In the genomic region with DNA sequence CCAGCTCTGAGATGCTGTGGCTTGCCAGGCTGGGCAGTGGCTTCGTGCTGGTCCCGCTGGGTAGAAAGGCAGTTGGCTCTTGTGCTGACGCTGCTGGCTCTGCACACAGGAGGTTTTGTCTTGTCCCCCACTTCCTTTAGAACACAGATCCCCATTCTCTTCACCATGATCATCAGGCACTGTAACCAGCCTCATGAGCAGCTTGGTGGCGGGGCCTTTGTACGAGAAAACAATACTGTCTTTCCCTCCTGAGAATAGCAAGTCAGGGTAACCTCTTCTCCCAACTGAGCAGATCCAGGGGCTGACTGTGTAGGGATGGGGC, we compare ENCODE assay signal across 29 mouse cellular contexts. TPM values are rescaled to one million over a fixed set of nuclear protein-coding genes. Genes with fewer than 3 reads are reported as not detected.
DNase-seq lines count a peak whose midpoint lies in the region; ATAC-seq and TF ChIP-seq lines count a peak whose summit lies in the region.
"Had no signal": no experiment of that assay in that cellular context is flagged by ENCODE, and none has a peak within 500 bp of the region (broad histone marks: within the 10 kb centered on the region; RNA-seq: fewer than 3 reads in every experiment).

No protein-coding gene starts in this region.

- no peak overlapping the region for H3K4me3 ChIP-seq in embryonic facial prominence, embryonic 13.5 days
- no peak overlapping the region for H3K4me3 ChIP-seq in embryonic facial prominence, embryonic 10.5 days
- H3K4me3 ChIP-seq in layer of hippocampus, adult 2 months = no peak overlapping the region
- no peak overlapping the region for H3K4me3 ChIP-seq in embryonic facial prominence, embryonic 15.5 days (replicated peaks)
- H3K4me3 ChIP-seq in forebrain, postnatal 0 days (ENCODE audit: low read depth, low read length) = no peak overlapping the region
- H3K4me3 ChIP-seq: heart, embryonic 15.5 days; hindbrain, embryonic 13.5 days had no signal

- 0 out of 2 replicates have a peak overlapping the region, but pooled peaks have one; percentile 5 for H3K4me2 ChIP-seq in embryonic facial prominence, embryonic 13.5 days
- H3K4me2 ChIP-seq in embryonic facial prominence, embryonic 15.5 days (replicated peaks) = no peak overlapping the region
- no peak overlapping the region for H3K4me2 ChIP-seq in forebrain, postnatal 0 days (ENCODE audit: low read depth)
- H3K4me2 ChIP-seq: heart, embryonic 15.5 days; hindbrain, embryonic 13.5 days had no signal

- 51% methylated on average over 5 of the region's 5 CpGs for WGBS in embryonic facial prominence, embryonic 13.5 days
- WGBS in embryonic facial prominence, embryonic 10.5 days = 53% methylated on average over 5 of the region's 5 CpGs
- WGBS in embryonic facial prominence, embryonic 15.5 days = 47% methylated on average over 5 of the region's 5 CpGs
- WGBS in forebrain, postnatal 0 days = 62% methylated on average over 5 of the region's 5 CpGs

- no peak for ATAC-seq in cerebellum, adult (ENCODE audit: insufficient number of reproducible peaks, low FRiP score, low TSS enrichment)
- no peak for ATAC-seq in embryonic facial prominence, embryonic 13.5 days (ENCODE audit: insufficient number of reproducible peaks, insufficient read depth, low FRiP score, low TSS enrichment, low read depth)
- ATAC-seq in embryonic facial prominence, embryonic 15.5 days (ENCODE audit: insufficient number of reproducible peaks, low FRiP score, low TSS enrichment, low read depth) = no peak
- ATAC-seq in forebrain, postnatal 0 days = no peak
- ATAC-seq: forebrain, embryonic 14.5 days; intestine, postnatal 0 days; Patski had no signal

- no peak overlapping the region for H3K9ac ChIP-seq in embryonic facial prominence, embryonic 13.5 days
- H3K9ac ChIP-seq in embryonic facial prominence, embryonic 15.5 days = no peak overlapping the region
- H3K9ac ChIP-seq in forebrain, postnatal 0 days = no peak overlapping the region
- H3K9ac ChIP-seq: heart, embryonic 15.5 days; hindbrain, embryonic 13.5 days; liver, embryonic 14.5 days had no signal

- peak overlapping the region; percentile 23 for H3K27ac ChIP-seq in embryonic facial prominence, embryonic 13.5 days
- H3K27ac ChIP-seq in embryonic facial prominence, embryonic 10.5 days (replicated peaks) = no peak overlapping the region; the same call in 1 of the 2 replicates
- H3K27ac ChIP-seq in layer of hippocampus, adult 2 months = peak overlapping the region; percentile 53
- H3K27ac ChIP-seq in embryonic facial prominence, embryonic 15.5 days (replicated peaks) = 0 out of 2 replicates have a peak overlapping the region, but pooled peaks have one; percentile 11
- no peak overlapping the region for H3K27ac ChIP-seq in forebrain, postnatal 0 days (ENCODE audit: low read depth, low read length)
- H3K27ac ChIP-seq: heart, embryonic 15.5 days; hindbrain, embryonic 13.5 days; liver, embryonic 14.5 days; macrophage had no signal

- TF ChIP-seq CTCF in layer of hippocampus, adult 2 months (conservative IDR thresholded peaks at IDR 0.05) = no peak
- no peak for TF ChIP-seq CTCF in forebrain, postnatal 0 days (IDR thresholded peaks at IDR 0.05; ENCODE audit: low read depth)

- no peaks in the 10 kb centered on the region for H3K27me3 ChIP-seq in embryonic facial prominence, embryonic 13.5 days
- H3K27me3 ChIP-seq in embryonic facial prominence, embryonic 10.5 days (replicated peaks; ENCODE audit: low read depth, poor library complexity, severe bottlenecking) = no peaks in the 10 kb centered on the region
- no peaks in the 10 kb centered on the region for H3K27me3 ChIP-seq in embryonic facial prominence, embryonic 15.5 days
- no peaks in the 10 kb centered on the region for H3K27me3 ChIP-seq in forebrain, postnatal 0 days (ENCODE audit: insufficient read depth, low read length)
- H3K27me3 ChIP-seq: heart, embryonic 15.5 days; hindbrain, embryonic 13.5 days; Patski had no signal

- H3K36me3 ChIP-seq in embryonic facial prominence, embryonic 13.5 days = no peaks in the 10 kb centered on the region
- no peaks in the 10 kb centered on the region for H3K36me3 ChIP-seq in embryonic facial prominence, embryonic 10.5 days (replicated peaks)
- H3K36me3 ChIP-seq in embryonic facial prominence, embryonic 15.5 days = no peaks in the 10 kb centered on the region
- no peaks in the 10 kb centered on the region for H3K36me3 ChIP-seq in forebrain, postnatal 0 days (ENCODE audit: insufficient read depth)
- H3K36me3 ChIP-seq: heart, embryonic 15.5 days; hindbrain, embryonic 13.5 days had no signal

- no peaks in the 10 kb centered on the region for H3K9me3 ChIP-seq in embryonic facial prominence, embryonic 13.5 days
- no peaks in the 10 kb centered on the region for H3K9me3 ChIP-seq in embryonic facial prominence, embryonic 10.5 days
- H3K9me3 ChIP-seq in embryonic facial prominence, embryonic 15.5 days (replicated peaks) = no peaks in the 10 kb centered on the region
- H3K9me3 ChIP-seq in forebrain, postnatal 0 days (ENCODE audit: low read length) = no peaks in the 10 kb centered on the region
- H3K9me3 ChIP-seq: heart, embryonic 15.5 days; hindbrain, embryonic 13.5 days had no signal

- DNase-seq in cerebellum, adult 11-12 months = peak; percentile 18
- no peak for DNase-seq in embryonic facial prominence, embryonic 10.5 days (ENCODE audit: low spot score)
- DNase-seq in layer of hippocampus, adult 2 months (ENCODE audit: low spot score in 2 of 2) = no peak
- DNase-seq in layer of hippocampus, postnatal 25 days (ENCODE audit: extremely low spot score in 1 of 2, low spot score in 1 of 2) = no peak
- no peak for DNase-seq in forebrain, postnatal 0 days
- DNase-seq: adrenal gland, postnatal 14 days; cerebellum, postnatal 36 days; heart, postnatal 36 days; kidney, postnatal 25 days; liver; lung, adult 2 months; lung, postnatal 10 days; midbrain, embryonic 14.5 days; right cerebral cortex, adult 18-20 months; spleen, adult 18-20 months; thymus, postnatal 25 days had no signal

- peaks cover 22% of the 10 kb centered on the region for H3K4me1 ChIP-seq in embryonic facial prominence, embryonic 13.5 days
- peaks cover 23% of the 10 kb centered on the region for H3K4me1 ChIP-seq in embryonic facial prominence, embryonic 10.5 days
- H3K4me1 ChIP-seq in embryonic facial prominence, embryonic 15.5 days = peaks cover 14% of the 10 kb centered on the region
- no peaks in the 10 kb centered on the region for H3K4me1 ChIP-seq in forebrain, postnatal 0 days (ENCODE audit: insufficient read depth)

RNA-seq across cellular contexts. Expression of a gene that starts 5.0 kb away (rescaled TPM):
- 5.7 and 8.1 TPM in 2 replicates for polyA plus RNA-seq in embryonic facial prominence, embryonic 13.5 days (2015; fragmentation: Nextera tagmentation; extraction: Ambion mirVana)
- 0.10 TPM in 1 of 2 replicates, not detected in the other for polyA plus RNA-seq in embryonic facial prominence, embryonic 10.5 days (2016; fragmentation: Nextera tagmentation; extraction: Ambion mirVana)
- 100 to 1,000 TPM; 118 to 128 TPM for total RNA-seq in layer of hippocampus, adult 2 months (2021)
- total RNA-seq in layer of hippocampus, postnatal 25 days (2021) = 100 to 1,000 TPM; 117 to 140 TPM
- 8.5 and 9.3 TPM in 2 replicates for polyA plus RNA-seq in embryonic facial prominence, embryonic 15.5 days (2015; fragmentation: Nextera tagmentation; extraction: Ambion mirVana)
- total RNA-seq in forebrain, postnatal 0 days (2014; rRNA removed) = 3.2 and 3.9 TPM in 2 replicates
- polyA plus RNA-seq in forebrain, postnatal 0 days (2015; fragmentation: Nextera tagmentation; extraction: Ambion mirVana) = 2.8 and 3.6 TPM in 2 replicates
- total RNA-seq: megakaryocyte-erythroid progenitor cell, adult 5-6 weeks; MEL; neutrophil, adult 5-6 weeks had no signal
- polyA plus RNA-seq: macrophage had no signal

RNA-seq across cellular contexts. Expression of a gene that starts 10.9 kb away (rescaled TPM):
- 62.5 and 67.7 TPM in 2 replicates for polyA plus RNA-seq in embryonic facial prominence, embryonic 13.5 days (2015; fragmentation: Nextera tagmentation; extraction: Ambion mirVana)
- polyA plus RNA-seq in embryonic facial prominence, embryonic 10.5 days (2016; fragmentation: Nextera tagmentation; extraction: Ambion mirVana) = 62.2 and 64.5 TPM in 2 replicates
- 10 to 100 TPM; 72.2 to 75.3 TPM for total RNA-seq in layer of hippocampus, adult 2 months (2021)
- 10 to 100 TPM; 72.9 to 77.5 TPM for total RNA-seq in layer of hippocampus, postnatal 25 days (2021)
- polyA plus RNA-seq in embryonic facial prominence, embryonic 15.5 days (2015; fragmentation: Nextera tagmentation; extraction: Ambion mirVana) = 59.4 and 61.7 TPM in 2 replicates
- total RNA-seq in forebrain, postnatal 0 days (2014; rRNA removed) = 155 and 162 TPM in 2 replicates
- 203 and 262 TPM in 2 replicates for polyA plus RNA-seq in forebrain, postnatal 0 days (2015; fragmentation: Nextera tagmentation; extraction: Ambion mirVana)

Comparison
In these comparisons a context has a peak if more than half of its experiments do, and no peak if none do; other contexts are left out.
1. H3K27ac ChIP-seq: peak in embryonic facial prominence, embryonic 13.5 days (single experiment), layer of hippocampus, adult 2 months (single experiment) and embryonic facial prominence, embryonic 15.5 days (single experiment); none in embryonic facial prominence, embryonic 10.5 days (single experiment) and forebrain, postnatal 0 days (single experiment).